Mouse (Mus musculus) small intestine, adult 2 months (tissue): ENCODE measurements around the gene Dmkn. TPM values are rescaled to one million over a fixed set of nuclear protein-coding genes. Genes with fewer than 3 reads are reported as not detected.
"Not testable (repeated sequence)": the region's sequence is repeated elsewhere in the genome, so short reads cannot be mapped to it uniquely, and the experiment has no call there.

Source experiments
- H3K27ac ChIP-seq: fragments of 200-500 bp; 2 replicates; pipeline ENCODE4 v1.5.1; 2012; ENCODE audit warnings: low read depth, low read length, control low read depth, inconsistent platforms; ENCODE audit not compliant: insufficient read depth
- H3K27me3 ChIP-seq: fragments of 200-500 bp; 2 replicates; pipeline ENCODE4 v1.6.1; 2012; ENCODE audit warnings: mild to moderate bottlenecking, moderate library complexity, low read length, inconsistent platforms; ENCODE audit not compliant: control insufficient read depth, insufficient read depth
- H3K36me3 ChIP-seq: fragments of 200-500 bp; 2 replicates; pipeline ENCODE4 v1.6.1; 2012; ENCODE audit warnings: mild to moderate bottlenecking, low read length, control low read depth, inconsistent platforms; ENCODE audit not compliant: control insufficient read depth, insufficient read depth
- H3K4me1 ChIP-seq: fragments of 200-500 bp; 2 replicates; pipeline ENCODE4 v1.6.1; 2012; ENCODE audit warnings: low read length, inconsistent platforms, mixed read lengths; ENCODE audit not compliant: control insufficient read depth, insufficient read depth, insufficient read length
- H3K4me3 ChIP-seq: fragments of 200-500 bp; 2 replicates; pipeline ENCODE4 v1.5.1; 2012; ENCODE audit warnings: low read depth, mild to moderate bottlenecking, control low read depth, inconsistent platforms, low read length, moderate library complexity
- CTCF ChIP-seq: fragments of 200-500 bp; IDR thresholded peaks from 2 replicates; pipeline ENCODE4 v1.5.1; 2012; ENCODE audit warnings: low read depth, mild to moderate bottlenecking, control low read depth, inconsistent platforms, low read length, moderate library complexity, mixed read lengths; ENCODE audit not compliant: insufficient replicate concordance, insufficient read length; ENCODE audit errors: extremely low read depth
- POLR2A ChIP-seq: fragments of 200-500 bp; IDR thresholded peaks from 2 replicates; pipeline ENCODE4 v1.6.1; 2012; ENCODE audit warnings: low read depth, mild to moderate bottlenecking, control low read depth, inconsistent platforms, low read length, moderate library complexity
- WGBS: fragments of 180-500 bp; shearing (Covaris S2); methylation state at CpG from one replicate; pipeline ENCODE4 v1.1.7; 2018; 5-methylcytosine and 5-hydroxymethylcytosine counted together
- polyA plus RNA-seq: library from polyadenylated mRNA; depleted of rRNA; stranded (reverse); fragments of >200 nt; gene quantifications from 2 replicates; pipeline ENCODE4 v1.2.3, GENCODE M21; 2012

Dmkn gene
- polyA plus RNA-seq, 1 experiment, result 1.2 TPM

DNA sequence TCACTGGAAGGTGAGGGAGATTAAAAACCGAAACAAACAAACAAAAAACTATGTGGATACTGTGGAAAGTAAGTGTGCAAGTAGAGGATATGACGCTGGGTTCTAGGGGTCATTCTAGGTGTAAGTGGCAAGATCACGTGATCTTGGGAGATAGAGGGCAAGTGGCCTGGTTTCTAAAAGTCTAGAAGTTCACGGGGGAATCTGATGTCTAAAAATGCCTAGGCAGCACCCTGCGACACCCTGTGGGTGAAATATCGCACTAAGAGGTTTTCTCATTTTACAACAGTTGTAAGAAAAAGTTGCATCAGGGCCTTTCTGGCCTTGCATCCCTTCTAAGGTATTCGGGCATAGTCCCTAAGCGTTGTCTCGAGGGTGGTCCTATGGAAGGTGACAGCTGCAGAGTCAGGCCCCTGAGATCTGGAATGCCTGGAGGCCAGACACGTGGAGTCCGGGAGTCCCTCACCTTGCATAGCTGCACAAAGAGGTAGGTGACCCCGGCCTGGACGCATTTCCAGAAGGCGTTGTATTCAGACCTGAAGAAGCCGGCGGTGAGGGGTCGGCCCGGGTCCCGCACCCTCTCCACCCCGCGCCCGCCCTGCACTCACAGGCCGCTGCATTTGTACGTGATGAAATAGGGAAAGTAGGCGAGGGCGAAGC, 34.7 kb upstream of the Dmkn start:
- TF ChIP-seq POLR2A, result no peak
- peak; percentile 7; the same call in 1 of the 2 replicates for TF ChIP-seq CTCF
- 2% methylated on average over 26 of the region's 26 CpGs for WGBS
- no peaks in the 10 kb centered on the region for H3K27me3 ChIP-seq

DNA sequence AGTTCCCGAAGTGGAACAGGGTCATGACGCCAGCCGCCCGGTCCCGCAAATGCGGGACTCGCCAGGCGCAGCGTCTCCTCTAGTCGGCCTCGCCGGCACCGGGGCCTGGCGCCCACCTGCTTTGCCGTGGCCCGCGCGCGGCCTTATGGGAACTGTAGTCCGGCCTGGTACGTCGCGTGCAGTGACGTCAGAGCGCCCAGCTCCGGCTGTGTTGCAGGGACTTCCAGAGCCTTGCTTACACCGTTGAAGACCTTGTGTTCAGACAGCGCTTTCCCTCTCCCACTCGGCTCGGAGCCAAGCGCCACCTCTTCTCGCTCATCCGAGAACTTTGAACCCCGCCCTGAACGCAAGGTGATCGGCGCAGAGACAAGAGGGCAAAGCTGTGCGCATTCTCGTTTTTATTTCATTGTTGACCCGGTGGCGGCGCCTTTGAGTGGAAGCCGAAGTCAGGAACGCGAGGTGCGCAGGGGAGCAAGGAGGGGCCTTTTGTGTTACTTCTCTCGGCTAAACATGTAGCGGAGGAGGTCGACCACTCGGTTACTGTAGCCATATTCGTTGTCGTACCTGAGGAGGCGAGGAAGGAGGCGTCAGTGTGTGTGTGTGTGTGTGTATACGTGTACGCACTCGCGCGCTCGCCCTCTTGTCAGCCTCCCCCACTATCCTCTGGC, 34.0 kb upstream of the Dmkn start, which contains the start of gene Tmem147:
Gene Tmem147, minus strand, starts transcription at position 145 of the 668 bp plus-strand sequence.
- WGBS, result under 1% methylated on average over 60 of the region's 60 CpGs
- TF ChIP-seq CTCF, result peak; percentile 27; the same call in 1 of the 2 replicates
- peak; percentile 35; the same call in 1 of the 2 replicates for TF ChIP-seq POLR2A
- Histone ChIP-seq H3K27me3 (no peaks in the 10 kb centered on the region), H3K36me3 (no peaks in the 10 kb centered on the region; the same call in 1 of the 2 replicates), H3K4me3 (peak within 1 kb of the TSS; percentile 86), H3K27ac (peak within 1 kb of the TSS; percentile 80), H3K4me1 (peaks cover 17% of the 10 kb centered on the region; the same call in 1 of the 2 replicates)

More for the DNA sequence above, 34.7 kb upstream of the Dmkn start:
- H3K36me3 ChIP-seq, result no peaks in the 10 kb centered on the region; the same call in 1 of the 2 replicates
- H3K4me3 ChIP-seq, result peak overlapping the region; percentile 86
- H3K27ac ChIP-seq, result peak overlapping the region; percentile 26; the same call in 1 of the 2 replicates
- peaks cover 17% of the 10 kb centered on the region for H3K4me1 ChIP-seq

DNA sequence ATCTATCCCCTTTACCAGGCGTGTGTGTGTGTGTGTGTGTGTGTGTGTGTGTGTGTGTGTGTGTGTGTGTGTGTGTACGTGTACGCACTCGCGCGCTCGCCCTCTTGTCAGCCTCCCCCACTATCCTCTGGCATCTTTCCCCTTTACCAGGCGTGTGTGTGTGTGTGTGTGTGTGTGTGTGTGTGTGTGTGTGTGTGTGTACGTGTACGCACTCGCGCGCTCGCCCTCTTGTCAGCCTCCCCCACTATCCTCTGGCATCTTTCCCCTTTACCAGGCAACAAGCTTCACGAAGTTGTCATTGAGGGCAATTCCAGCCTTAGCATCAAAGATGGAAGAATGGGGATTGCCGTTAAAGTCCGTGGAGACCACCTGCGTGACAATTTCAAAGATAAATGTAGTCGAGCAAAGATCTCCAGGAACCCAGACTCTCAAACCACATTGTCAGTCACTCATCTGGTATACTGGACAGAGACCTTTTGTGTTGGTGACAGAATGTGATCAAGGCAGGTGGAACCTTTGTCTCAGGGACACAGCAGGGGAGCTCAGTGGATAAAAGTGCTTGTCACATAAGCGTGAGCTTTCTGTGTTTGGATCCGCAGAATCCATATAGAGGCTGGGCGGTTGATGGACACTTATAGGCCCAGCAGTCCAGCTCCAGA, 33.4 kb upstream of the Dmkn start:
- WGBS, result 14% methylated on average over 15 of the region's 22 CpGs

DNA sequence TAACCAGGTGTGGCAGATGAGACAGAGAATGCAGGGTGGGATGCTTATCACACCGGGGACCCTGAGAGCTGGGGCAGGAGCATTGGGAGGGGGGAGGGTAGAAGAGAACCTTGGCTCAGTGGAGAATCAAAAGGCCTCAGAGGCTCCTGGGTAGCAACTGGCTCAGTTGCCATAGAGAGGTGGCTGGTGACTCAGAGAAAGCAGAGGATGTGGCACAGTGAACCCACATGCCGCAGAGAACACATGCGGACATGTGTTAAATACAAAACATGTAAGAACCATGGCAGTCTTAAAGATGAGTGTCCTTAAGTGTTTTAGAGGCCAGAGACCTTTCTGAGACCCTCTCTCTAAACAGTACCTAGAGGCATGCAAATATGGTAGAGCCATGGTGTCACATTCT, 27.3 kb upstream of the Dmkn start:
- Histone ChIP-seq H3K27ac (no peak overlapping the region), H3K36me3 (peaks cover 7% of the 10 kb centered on the region), H3K4me1 (no peaks in the 10 kb centered on the region), H3K4me3 (no peak overlapping the region), H3K27me3 (no peaks in the 10 kb centered on the region)
- TF ChIP-seq CTCF (no peak), POLR2A (no peak)
- 83% methylated on average over 3 of the region's 3 CpGs for WGBS

More for the DNA sequence above, 33.4 kb upstream of the Dmkn start:
- not testable (repeated sequence) for H3K27me3 ChIP-seq, H3K36me3 ChIP-seq
- H3K27ac ChIP-seq, result peak overlapping the region; percentile 80
- H3K4me3 ChIP-seq, result peak overlapping the region; percentile 86
- H3K4me1 ChIP-seq, result peaks cover 16% of the 10 kb centered on the region; the same call in 1 of the 2 replicates

DNA sequence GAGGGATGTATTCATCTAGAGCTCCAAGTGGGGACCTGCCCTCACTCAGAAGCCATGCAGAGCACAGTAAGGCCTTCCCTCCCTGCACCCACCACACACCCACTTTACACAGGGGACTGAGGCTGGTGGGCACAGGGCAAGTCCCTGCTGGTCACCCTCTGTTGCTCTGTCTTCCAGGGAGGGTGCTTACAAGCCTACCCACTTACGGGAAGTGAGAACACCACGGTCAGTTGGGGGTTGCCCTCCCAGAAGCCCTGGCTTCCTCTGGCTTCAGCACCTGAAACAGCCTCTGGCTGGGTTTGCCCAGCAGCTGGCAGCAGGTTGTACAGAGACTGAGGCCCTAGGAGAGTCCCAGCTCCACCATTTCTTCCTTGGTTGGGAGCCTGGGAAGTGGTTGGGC, 21.0 kb upstream of the Dmkn start:
- not testable (repeated sequence) for H3K27ac ChIP-seq, H3K27me3 ChIP-seq, H3K4me3 ChIP-seq, H3K36me3 ChIP-seq, H3K4me1 ChIP-seq
- 82% methylated on average over 2 of the region's 2 CpGs for WGBS

DNA sequence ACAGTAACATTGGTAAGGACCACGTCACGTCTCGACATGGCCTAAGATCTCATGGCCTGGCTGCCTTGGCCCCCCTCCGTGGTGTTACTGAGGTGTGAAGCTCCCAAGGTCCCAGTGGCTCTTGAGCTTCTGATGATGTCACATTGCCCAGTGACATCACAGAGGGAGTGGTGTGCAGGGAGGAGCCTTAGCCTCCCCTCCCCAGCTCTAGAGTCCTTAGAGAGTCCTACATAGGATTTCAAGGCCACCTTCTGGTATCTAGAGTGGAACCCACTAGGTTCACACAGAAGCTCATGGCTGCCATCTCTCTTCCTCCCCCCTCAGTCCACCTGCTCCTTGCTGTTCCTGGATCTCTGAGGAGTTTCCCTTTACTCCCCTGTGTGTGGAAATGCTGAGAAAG, 19.9 kb upstream of the Dmkn start, which contains the start of gene Gapdhs:
Gene Gapdhs, minus strand, starts transcription at position 65 of the 400 bp plus-strand sequence.
- not testable (repeated sequence) for H3K36me3 ChIP-seq, H3K27ac ChIP-seq
- 100% methylated on average over 1 of the region's 4 CpGs for WGBS

DNA sequence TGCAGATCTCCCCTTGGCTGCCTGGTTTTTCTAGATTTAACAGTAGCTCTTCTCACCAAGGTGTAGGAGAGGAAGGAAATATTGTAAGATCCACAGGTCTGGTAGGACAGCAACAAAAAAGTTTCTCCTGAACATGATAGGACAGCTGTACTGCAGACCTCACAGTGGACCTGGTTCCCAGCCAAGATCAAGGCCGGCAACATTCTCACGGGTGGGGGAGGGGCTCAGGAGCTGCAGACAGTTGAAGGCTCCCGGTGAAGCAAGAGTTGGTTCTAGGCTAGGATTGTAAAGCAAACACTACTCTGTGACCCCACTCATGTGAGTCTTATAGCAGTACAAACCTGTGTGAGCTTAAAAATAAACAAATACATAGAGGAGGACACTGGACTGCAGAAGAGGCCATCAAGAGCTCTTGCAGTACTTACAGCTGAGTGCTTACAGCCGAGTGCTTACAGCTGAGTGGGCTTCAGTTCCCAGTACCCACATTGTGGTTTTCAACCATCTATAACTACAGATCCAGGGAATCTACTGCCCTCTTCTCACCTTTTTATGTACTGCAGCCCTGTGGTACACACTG, 19.4 kb upstream of the Dmkn start:
- H3K27ac ChIP-seq, result no peak overlapping the region
- 32% methylated on average over 4 of the region's 4 CpGs for WGBS
- TF ChIP-seq POLR2A, result no peak
- TF ChIP-seq CTCF, result no peak

More for the DNA sequence above, 19.9 kb upstream of the Dmkn start, which contains the start of gene Gapdhs:
- not testable (repeated sequence) for H3K4me3 ChIP-seq, H3K4me1 ChIP-seq, H3K27me3 ChIP-seq

More for the DNA sequence above, 19.4 kb upstream of the Dmkn start:
- Histone ChIP-seq H3K36me3 (no peaks in the 10 kb centered on the region), H3K4me3 (no peak overlapping the region), H3K4me1 (peaks cover 2% of the 10 kb centered on the region; the same call in 1 of the 2 replicates), H3K27me3 (no peaks in the 10 kb centered on the region)
